Mouse (Mus musculus): ENCODE results near the gene Crhr1. TPM values are rescaled to one million over a fixed set of nuclear protein-coding genes. Genes with fewer than 3 reads are reported as not detected.
"Not testable (repeated sequence)": the region's sequence is repeated elsewhere in the genome, so short reads cannot be mapped to it uniquely, and the experiment has no call there.

Gene Crhr1
- polyA plus RNA-seq, 1 experiment from 2014 or later: 0.05 TPM

GRCm38 (mm10) chr11:104195791-104196190, 63.1 kb downstream of the Crhr1 start:
- Histone ChIP-seq H3K27me3 (ENCODE audit: insufficient read depth, low read length) (no peaks in the 10 kb centered on the region), H3K4me2 (ENCODE audit: low read length) (no peak overlapping the region), H3K27ac (no peak overlapping the region), H3K36me3 (ENCODE audit: insufficient read depth, low read length) (no peaks in the 10 kb centered on the region), H3K4me3 (replicated peaks; ENCODE audit: low read depth, low read length) (no peak overlapping the region), H3K9me3 (replicated peaks; ENCODE audit: low read length) (no peaks in the 10 kb centered on the region), H3K4me1 (replicated peaks; ENCODE audit: insufficient read depth, low read length) (no peaks in the 10 kb centered on the region), H3K9ac (ENCODE audit: low read depth, low read length) (no peak overlapping the region)
- peak; percentile 88 for DNase-seq (ENCODE audit: low spot score)
- peak; percentile 99 for TF ChIP-seq CTCF (IDR thresholded peaks at IDR 0.05; ENCODE audit: low read depth)
- 8% methylated on average over 9 of the region's 9 CpGs for WGBS
- ATAC-seq (replicated peaks; ENCODE audit: low FRiP score, low read depth): peak; percentile 36

GRCm38 (mm10) chr11:104197861-104198260, 65.2 kb downstream of the Crhr1 start:
- no peak overlapping the region for H3K4me3 ChIP-seq (replicated peaks; ENCODE audit: low read depth, low read length)
- WGBS: 2% methylated on average over 10 of the region's 10 CpGs
- DNase-seq (ENCODE audit: low spot score) (peak; percentile 46), ATAC-seq (replicated peaks; ENCODE audit: low FRiP score, low read depth) (no peak)
- H3K9ac ChIP-seq (ENCODE audit: low read depth, low read length): no peak overlapping the region
- no peak overlapping the region for H3K27ac ChIP-seq
- H3K27me3 ChIP-seq (ENCODE audit: insufficient read depth, low read length): no peaks in the 10 kb centered on the region
- H3K4me2 ChIP-seq (ENCODE audit: low read length): no peak overlapping the region
- H3K36me3 ChIP-seq (ENCODE audit: insufficient read depth, low read length): no peaks in the 10 kb centered on the region
- H3K9me3 ChIP-seq (replicated peaks; ENCODE audit: low read length): no peaks in the 10 kb centered on the region
- TF ChIP-seq CTCF (IDR thresholded peaks at IDR 0.05; ENCODE audit: low read depth): no peak
- no peaks in the 10 kb centered on the region for H3K4me1 ChIP-seq (replicated peaks; ENCODE audit: insufficient read depth, low read length)

GRCm38 (mm10) chr11:104203271-104203670, 70.6 kb downstream of the Crhr1 start:
- no peak for TF ChIP-seq CTCF (IDR thresholded peaks at IDR 0.05; ENCODE audit: low read depth)
- ATAC-seq (replicated peaks; ENCODE audit: low FRiP score, low read depth): no peak
- Histone ChIP-seq H3K27me3 (ENCODE audit: insufficient read depth, low read length) (no peaks in the 10 kb centered on the region), H3K4me1 (replicated peaks; ENCODE audit: insufficient read depth, low read length) (no peaks in the 10 kb centered on the region), H3K9me3 (replicated peaks; ENCODE audit: low read length) (no peaks in the 10 kb centered on the region), H3K4me2 (ENCODE audit: low read length) (no peak overlapping the region), H3K9ac (ENCODE audit: low read depth, low read length) (no peak overlapping the region), H3K36me3 (ENCODE audit: insufficient read depth, low read length) (no peaks in the 10 kb centered on the region), H3K27ac (no peak overlapping the region), H3K4me3 (replicated peaks; ENCODE audit: low read depth, low read length) (no peak overlapping the region)
- DNase-seq (ENCODE audit: low spot score): no peak
- 75% methylated on average over 3 of the region's 3 CpGs for WGBS

GRCm38 (mm10) chr11:104206573-104206972, 73.9 kb downstream of the Crhr1 start:
- Histone ChIP-seq H3K4me3 (replicated peaks; ENCODE audit: low read depth, low read length) (no peak overlapping the region), H3K9ac (ENCODE audit: low read depth, low read length) (no peak overlapping the region), H3K27me3 (ENCODE audit: insufficient read depth, low read length) (no peaks in the 10 kb centered on the region), H3K4me2 (ENCODE audit: low read length) (no peak overlapping the region), H3K9me3 (replicated peaks; ENCODE audit: low read length) (no peaks in the 10 kb centered on the region), H3K4me1 (replicated peaks; ENCODE audit: insufficient read depth, low read length) (no peaks in the 10 kb centered on the region), H3K36me3 (ENCODE audit: insufficient read depth, low read length) (no peaks in the 10 kb centered on the region), H3K27ac (no peak overlapping the region)
- DNase-seq (ENCODE audit: low spot score) (no peak), ATAC-seq (replicated peaks; ENCODE audit: low FRiP score, low read depth) (no peak)
- TF ChIP-seq CTCF (IDR thresholded peaks at IDR 0.05; ENCODE audit: low read depth): no peak
- 53% methylated on average over 4 of the region's 4 CpGs for WGBS

GRCm38 (mm10) chr11:104209041-104209440, 76.4 kb downstream of the Crhr1 start:
- ATAC-seq (replicated peaks; ENCODE audit: low FRiP score, low read depth): no peak
- H3K36me3 ChIP-seq (ENCODE audit: insufficient read depth, low read length): no peaks in the 10 kb centered on the region
- 68% methylated on average over 3 of the region's 3 CpGs for WGBS
- H3K27ac ChIP-seq: no peak overlapping the region
- no peaks in the 10 kb centered on the region for H3K27me3 ChIP-seq (ENCODE audit: insufficient read depth, low read length)
- no peak overlapping the region for H3K4me2 ChIP-seq (ENCODE audit: low read length)
- H3K4me3 ChIP-seq (replicated peaks; ENCODE audit: low read depth, low read length): no peak overlapping the region
- H3K9me3 ChIP-seq (replicated peaks; ENCODE audit: low read length): no peaks in the 10 kb centered on the region
- no peaks in the 10 kb centered on the region for H3K4me1 ChIP-seq (replicated peaks; ENCODE audit: insufficient read depth, low read length)
- DNase-seq (ENCODE audit: low spot score): no peak
- H3K9ac ChIP-seq (ENCODE audit: low read depth, low read length): no peak overlapping the region
- no peak for TF ChIP-seq CTCF (IDR thresholded peaks at IDR 0.05; ENCODE audit: low read depth)

- no peak overlapping the region for H3K9ac ChIP-seq (ENCODE audit: low read depth, low read length)
- no peak overlapping the region for H3K4me2 ChIP-seq (ENCODE audit: low read length)
- TF ChIP-seq CTCF (IDR thresholded peaks at IDR 0.05; ENCODE audit: low read depth): no peak
- H3K9me3 ChIP-seq (replicated peaks; ENCODE audit: low read length): no peaks in the 10 kb centered on the region
- H3K36me3 ChIP-seq (ENCODE audit: insufficient read depth, low read length): no peaks in the 10 kb centered on the region
- DNase-seq (ENCODE audit: low spot score) (no peak), ATAC-seq (replicated peaks; ENCODE audit: low FRiP score, low read depth) (no peak)
- H3K27ac ChIP-seq: no peak overlapping the region
- no peaks in the 10 kb centered on the region for H3K4me1 ChIP-seq (replicated peaks; ENCODE audit: insufficient read depth, low read length)
- no peaks in the 10 kb centered on the region for H3K27me3 ChIP-seq (ENCODE audit: insufficient read depth, low read length)
- H3K4me3 ChIP-seq (replicated peaks; ENCODE audit: low read depth, low read length): no peak overlapping the region
- WGBS: 88% methylated on average over 6 of the region's 6 CpGs
Measured at GRCm38 (mm10) chr11:104211251-104211650, 78.6 kb downstream of the Crhr1 start.

GRCm38 (mm10) chr11:104214128-104214527, 81.5 kb downstream of the Crhr1 start:
- not testable (repeated sequence) for ATAC-seq (replicated peaks; ENCODE audit: low FRiP score, low read depth); DNase-seq (ENCODE audit: low spot score); H3K9me3 ChIP-seq (replicated peaks; ENCODE audit: low read length); H3K27me3 ChIP-seq (ENCODE audit: insufficient read depth, low read length); H3K4me1 ChIP-seq (replicated peaks; ENCODE audit: insufficient read depth, low read length); H3K36me3 ChIP-seq (ENCODE audit: insufficient read depth, low read length); H3K4me2 ChIP-seq (ENCODE audit: low read length); H3K9ac ChIP-seq (ENCODE audit: low read depth, low read length); H3K4me3 ChIP-seq (replicated peaks; ENCODE audit: low read depth, low read length); H3K27ac ChIP-seq
- WGBS: over 99% methylated on average over 5 of the region's 5 CpGs
- peak; percentile 6; the same call in 1 of the 2 replicates for TF ChIP-seq CTCF (IDR thresholded peaks at IDR 0.05; ENCODE audit: low read depth)
